Mouse (Mus musculus) forebrain, postnatal 0 days (tissue): ENCODE data around the gene Dkkl1. TPM values are rescaled to one million over a fixed set of nuclear protein-coding genes. Genes with fewer than 3 reads are reported as not detected.

Source experiments
- ATAC-seq: fragments of 200-750 bp; cut with Nextera tagmentation; 2 replicates; pipeline ENCODE4 v1.8.0; 2017; ENCODE audit warnings: mild to moderate bottlenecking, moderate library complexity
- DNase-seq: peaks from one replicate; pipeline ENCODE4 v3.0.0-alpha.2; 2015
- H3K27ac ChIP-seq: fragments of 300-500 bp; sonication (generic); 2 replicates; pipeline ENCODE4 v1.5.1; 2014; ENCODE audit warnings: low read depth, mild to moderate bottlenecking, antibody characterized with exemption, low read length, moderate library complexity, mixed read lengths
- H3K27me3 ChIP-seq: fragments of 300-500 bp; sonication (generic); 2 replicates; pipeline ENCODE4 v1.6.1; 2014; ENCODE audit warnings: mild to moderate bottlenecking, low read length, mixed read lengths; ENCODE audit not compliant: insufficient read depth
- H3K36me3 ChIP-seq: fragments of 300-500 bp; sonication (generic); 2 replicates; pipeline ENCODE4 v1.6.1; 2014; ENCODE audit warnings: mild to moderate bottlenecking, moderate library complexity; ENCODE audit not compliant: insufficient read depth
- H3K4me1 ChIP-seq: fragments of 300-500 bp; sonication (generic); 2 replicates; pipeline ENCODE4 v1.6.1; 2014; ENCODE audit warnings: antibody characterized with exemption; ENCODE audit not compliant: insufficient read depth
- H3K4me2 ChIP-seq: fragments of 300-500 bp; sonication (generic); 2 replicates; pipeline ENCODE4 v1.6.1; 2014; ENCODE audit warnings: low read depth, mild to moderate bottlenecking, moderate library complexity
- H3K4me3 ChIP-seq: fragments of 300-500 bp; sonication (generic); 2 replicates; pipeline ENCODE4 v1.5.1; 2014; ENCODE audit warnings: low read depth, low read length, mixed read lengths
- H3K9ac ChIP-seq: fragments of 300-500 bp; sonication (generic); 2 replicates; pipeline ENCODE4 v1.6.1; 2014; ENCODE audit warnings: mild to moderate bottlenecking
- H3K9me3 ChIP-seq: fragments of 300-500 bp; sonication (generic); 2 replicates; pipeline ENCODE4 v1.6.1; 2016; ENCODE audit warnings: low read length
- CTCF ChIP-seq: sonication (generic); IDR thresholded peaks from 2 replicates; pipeline ENCODE4 v1.5.1; 2016; ENCODE audit warnings: antibody characterized with exemption, control low read depth, low read depth
- WGBS: fragments of 180-500 bp; shearing (Covaris S2); extraction: QIAGEN DNeasy Blood & Tissue Kit; methylation state at CpG from one replicate; pipeline ENCODE4 v1.1.7; 2014; 5-methylcytosine and 5-hydroxymethylcytosine counted together
- polyA plus RNA-seq: library from polyadenylated mRNA; unstranded; fragments of >200 nt; fragmentation: Nextera tagmentation; extraction: Ambion mirVana; gene quantifications from 2 replicates; pipeline ENCODE4 v1.2.1, GENCODE M21; 2015
- total RNA-seq: library from RNA; depleted of rRNA; stranded (reverse); fragments of >200 nt; gene quantifications from 2 replicates; pipeline ENCODE4 v1.2.3, GENCODE M21; 2014

The Dkkl1 gene
- total and polyA plus RNA-seq, 2 experiments from 2014 or later, result 9.1 to 12.1 TPM

DNA sequence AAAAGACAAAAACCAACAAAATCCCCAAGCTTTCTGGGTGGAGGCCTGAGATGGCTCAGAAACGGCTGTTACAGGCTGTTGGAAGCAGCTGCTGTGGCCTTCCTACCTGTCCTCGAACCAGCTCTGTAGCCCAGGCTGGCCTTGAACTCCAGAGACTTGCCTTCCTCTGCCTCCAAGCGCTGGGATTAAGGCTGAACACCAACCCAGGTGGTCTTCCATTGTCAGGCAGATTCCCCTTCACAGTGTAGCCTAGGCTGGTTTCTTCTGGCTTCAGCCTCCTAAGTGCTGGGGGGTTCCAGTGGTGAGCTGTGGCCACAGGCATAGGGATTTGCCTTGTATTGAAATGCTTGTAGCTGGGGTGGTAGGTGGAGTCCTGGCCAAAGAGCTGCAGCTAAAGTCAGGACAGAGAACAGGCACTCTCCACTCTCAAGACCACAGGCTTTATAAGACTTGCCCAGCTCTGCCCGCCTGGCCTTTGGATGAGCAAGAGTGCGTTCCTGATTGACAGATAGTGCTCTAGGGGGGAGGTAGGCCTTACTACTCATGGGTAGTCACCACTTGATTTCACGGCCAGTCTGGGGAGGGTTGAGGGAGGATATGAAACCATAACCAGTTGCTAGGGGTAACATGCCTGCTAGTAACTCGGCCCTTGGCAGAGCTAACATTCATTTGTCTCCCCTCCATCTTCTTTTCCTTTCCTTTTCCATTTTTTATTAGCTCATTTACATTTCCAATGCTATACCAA is 17.7 kb upstream of the Dkkl1 start:
- Histone ChIP-seq H3K9me3 (no peaks in the 10 kb centered on the region), H3K9ac (no peak overlapping the region), H3K36me3 (peaks cover 7% of the 10 kb centered on the region; the same call in 1 of the 2 replicates), H3K4me2 (no peak overlapping the region), H3K4me1 (0 out of 2 replicates have a peak, but pooled peaks cover 6% of the 10 kb centered on the region), H3K27me3 (no peaks in the 10 kb centered on the region), H3K4me3 (no peak overlapping the region), H3K27ac (no peak overlapping the region)
- no peak for TF ChIP-seq CTCF
- WGBS, result 94% methylated on average over 7 of the region's 7 CpGs
- DNase-seq, result no peak
- no peak for ATAC-seq

DNA sequence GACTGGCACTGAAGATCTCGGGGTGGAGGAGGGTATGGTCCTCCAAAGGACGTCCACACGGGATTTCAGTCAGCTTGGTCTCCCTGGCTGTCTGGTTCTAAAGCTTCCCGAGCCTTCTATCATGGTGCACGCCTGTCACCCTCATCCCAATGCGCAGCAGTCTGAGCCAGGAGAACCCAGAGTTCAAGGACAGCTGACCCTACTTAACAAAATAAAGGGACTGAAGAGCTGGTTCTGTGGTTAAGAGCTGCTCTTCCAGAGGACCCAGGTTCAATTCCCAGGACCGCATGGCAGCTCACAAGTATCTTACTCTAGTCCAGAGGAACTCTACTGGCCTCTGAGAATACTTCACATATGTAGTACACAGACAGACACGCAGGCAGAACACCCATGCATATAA is 17.1 kb upstream of the Dkkl1 start:
- no peak overlapping the region for H3K27ac ChIP-seq
- TF ChIP-seq CTCF, result no peak
- no peak overlapping the region for H3K4me2 ChIP-seq
- no peak overlapping the region for H3K4me3 ChIP-seq
- no peak for ATAC-seq
- H3K4me1 ChIP-seq, result 0 out of 2 replicates have a peak, but pooled peaks cover 1% of the 10 kb centered on the region
- H3K9ac ChIP-seq, result no peak overlapping the region
- H3K36me3 ChIP-seq, result peaks cover 7% of the 10 kb centered on the region; the same call in 1 of the 2 replicates
- no peaks in the 10 kb centered on the region for H3K9me3 ChIP-seq
- H3K27me3 ChIP-seq, result no peaks in the 10 kb centered on the region
- WGBS, result 92% methylated on average over 8 of the region's 8 CpGs
- no peak for DNase-seq

DNA sequence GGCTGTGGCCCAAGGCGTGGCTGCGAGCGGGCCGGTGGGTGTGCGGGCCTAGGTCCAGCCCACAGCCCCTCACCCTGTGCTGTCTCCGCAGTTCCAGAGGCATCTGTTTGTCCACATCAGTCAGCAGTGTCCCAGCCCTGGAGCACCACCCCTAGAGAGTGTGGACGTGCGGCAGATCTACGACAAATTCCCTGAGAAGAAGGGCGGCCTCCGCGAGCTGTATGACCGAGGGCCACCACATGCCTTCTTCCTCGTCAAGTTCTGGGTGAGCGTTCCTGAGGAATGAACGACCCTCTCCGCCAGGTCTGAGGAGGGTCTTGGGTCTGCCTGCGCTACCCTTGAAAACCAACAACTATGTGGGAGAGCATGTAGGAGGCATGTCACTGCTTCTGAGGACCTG is 16.6 kb upstream of the Dkkl1 start:
- Histone ChIP-seq H3K4me3 (no peak overlapping the region), H3K4me1 (no peaks in the 10 kb centered on the region), H3K27ac (no peak overlapping the region), H3K9ac (no peak overlapping the region), H3K36me3 (peaks cover 7% of the 10 kb centered on the region; the same call in 1 of the 2 replicates), H3K4me2 (no peak overlapping the region), H3K9me3 (no peaks in the 10 kb centered on the region), H3K27me3 (no peaks in the 10 kb centered on the region)
- 95% methylated on average over 18 of the region's 18 CpGs for WGBS
- TF ChIP-seq CTCF, result no peak
- no peak for DNase-seq
- ATAC-seq, result no peak

DNA sequence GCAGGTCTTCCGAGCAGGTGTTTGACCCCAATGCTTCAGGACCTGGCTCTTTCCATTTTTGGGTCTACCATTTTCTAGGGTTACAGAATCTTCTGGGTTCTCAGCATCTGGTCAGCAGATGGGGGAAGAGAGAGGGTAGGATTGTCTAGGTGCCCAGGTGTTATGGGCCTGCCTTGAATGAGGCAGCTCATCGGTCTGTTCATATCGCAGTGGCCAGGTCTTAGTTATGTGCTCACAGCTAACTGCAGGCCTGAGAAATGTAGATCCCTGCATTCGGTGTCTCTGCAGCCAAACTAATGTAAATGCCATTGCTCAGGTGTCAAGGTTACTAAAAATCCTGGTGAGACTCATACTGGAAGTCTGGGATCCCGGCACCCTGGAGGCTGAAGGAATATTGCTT is 14.5 kb upstream of the Dkkl1 start:
- 95% methylated on average over 5 of the region's 5 CpGs for WGBS
- TF ChIP-seq CTCF, result no peak
- Histone ChIP-seq H3K4me1 (no peaks in the 10 kb centered on the region), H3K36me3 (peaks cover 7% of the 10 kb centered on the region; the same call in 1 of the 2 replicates), H3K9ac (no peak overlapping the region), H3K9me3 (no peaks in the 10 kb centered on the region), H3K4me2 (no peak overlapping the region), H3K27ac (no peak overlapping the region), H3K27me3 (no peaks in the 10 kb centered on the region), H3K4me3 (no peak overlapping the region)
- ATAC-seq, result no peak
- DNase-seq, result no peak

DNA sequence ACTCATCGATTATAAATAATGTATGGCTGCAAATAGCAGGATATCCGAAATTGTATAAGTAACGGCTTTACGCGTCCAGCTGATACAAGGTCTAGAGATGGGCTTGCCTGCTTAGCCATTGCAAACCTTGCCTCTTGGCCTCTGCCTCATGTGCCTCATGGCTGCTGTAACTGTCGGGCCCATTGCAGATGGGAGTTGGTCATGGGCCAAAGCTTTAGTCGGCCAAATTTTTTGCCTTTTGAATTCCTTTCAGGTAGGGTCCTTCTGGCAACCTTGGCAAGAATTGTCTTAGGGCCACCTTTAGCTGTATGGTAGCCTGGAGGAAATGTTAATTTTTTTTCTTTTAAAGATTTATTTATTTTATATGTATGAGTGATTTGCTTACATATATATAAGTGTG is 12.9 kb upstream of the Dkkl1 start:
- H3K36me3 ChIP-seq, result peaks cover 7% of the 10 kb centered on the region; the same call in 1 of the 2 replicates

DNA sequence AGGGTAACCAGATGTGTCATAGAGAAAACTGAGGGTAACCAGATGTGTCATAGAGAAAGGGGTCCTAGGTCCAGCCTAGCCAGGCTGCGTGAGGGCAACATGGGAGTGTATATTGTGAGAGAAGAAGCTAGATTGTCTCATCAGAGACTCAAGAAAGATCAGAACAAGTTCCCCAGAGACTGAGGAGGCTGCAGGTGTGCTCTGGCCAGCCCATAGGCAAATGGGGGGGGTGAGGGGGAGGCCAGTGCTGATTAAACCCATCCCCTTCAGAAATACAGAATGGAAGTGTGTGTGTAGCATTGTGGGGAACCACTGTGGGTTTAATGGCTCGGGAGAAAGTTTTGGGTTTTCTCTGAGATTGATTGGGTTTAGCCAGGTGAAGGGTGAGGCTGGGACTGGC is 9.7 kb upstream of the Dkkl1 start:
- WGBS, result 93% methylated on average over 2 of the region's 2 CpGs
- no peak for TF ChIP-seq CTCF

More for the DNA sequence above, 12.9 kb upstream of the Dkkl1 start:
- no peak overlapping the region for H3K27ac ChIP-seq
- 83% methylated on average over 7 of the region's 7 CpGs for WGBS
- H3K4me1 ChIP-seq, result no peaks in the 10 kb centered on the region
- TF ChIP-seq CTCF, result no peak
- no peak for ATAC-seq
- H3K9me3 ChIP-seq, result no peaks in the 10 kb centered on the region
- H3K9ac ChIP-seq, result no peak overlapping the region
- DNase-seq, result no peak
- no peaks in the 10 kb centered on the region for H3K27me3 ChIP-seq
- no peak overlapping the region for H3K4me2 ChIP-seq
- H3K4me3 ChIP-seq, result no peak overlapping the region

DNA sequence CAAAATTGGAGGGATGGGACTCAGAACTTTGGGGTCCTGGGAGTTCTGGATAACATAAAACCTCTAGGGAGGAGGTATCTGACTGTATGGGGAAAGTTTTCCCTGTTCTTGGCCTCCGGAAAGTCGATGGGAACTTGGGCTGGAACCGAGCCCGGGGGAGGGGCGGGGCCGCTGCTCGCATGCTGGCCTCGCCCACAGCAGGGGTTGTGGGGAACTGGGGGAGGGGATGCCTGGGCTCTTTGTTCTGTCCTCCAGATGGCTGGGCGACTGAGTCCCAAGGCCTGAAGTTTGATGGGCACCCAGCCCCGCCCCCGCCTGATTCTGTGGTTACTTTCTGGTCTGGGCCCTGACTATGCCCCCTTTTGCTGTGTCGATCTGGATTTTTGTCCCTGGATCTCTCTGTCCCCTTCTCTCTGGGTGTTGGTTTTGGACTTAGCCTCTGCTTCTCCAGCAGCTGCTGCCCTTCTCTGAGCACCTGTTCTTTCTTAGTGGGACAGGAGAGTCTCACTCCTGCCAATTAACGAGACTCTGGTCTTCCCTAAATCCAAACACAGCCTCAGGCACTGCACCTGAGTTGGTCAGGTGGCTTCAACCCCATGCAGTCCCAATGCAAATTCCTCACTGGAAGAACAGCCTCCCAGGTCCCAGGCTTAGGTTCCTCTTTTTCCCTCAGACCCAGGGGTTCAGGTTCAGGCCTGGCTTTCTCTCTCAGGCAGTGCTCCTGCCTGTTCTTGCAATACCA is 4.7 kb upstream of the Dkkl1 start:
- Histone ChIP-seq H3K9ac (peak overlapping the region; percentile 56), H3K36me3 (no peaks in the 10 kb centered on the region), H3K9me3 (no peaks in the 10 kb centered on the region), H3K4me3 (peak overlapping the region; percentile 34), H3K27ac (peak overlapping the region; percentile 62), H3K4me2 (peak overlapping the region; percentile 85), H3K4me1 (peaks cover 14% of the 10 kb centered on the region), H3K27me3 (0 out of 2 replicates have a peak, but pooled peaks cover 4% of the 10 kb centered on the region)
- WGBS, result 2% methylated on average over 13 of the region's 13 CpGs
- ATAC-seq (peak; percentile 66), DNase-seq (peak; percentile 78)
- no peak for TF ChIP-seq CTCF

More for the DNA sequence above, 9.7 kb upstream of the Dkkl1 start:
- no peak overlapping the region for H3K9ac ChIP-seq
- no peak overlapping the region for H3K4me2 ChIP-seq
- ATAC-seq, result no peak
- H3K9me3 ChIP-seq, result no peaks in the 10 kb centered on the region
- H3K36me3 ChIP-seq, result no peaks in the 10 kb centered on the region
- DNase-seq, result no peak
- no peaks in the 10 kb centered on the region for H3K27me3 ChIP-seq
- peaks cover 3% of the 10 kb centered on the region; the same call in 1 of the 2 replicates for H3K4me1 ChIP-seq
- H3K27ac ChIP-seq, result no peak overlapping the region
- no peak overlapping the region for H3K4me3 ChIP-seq
